Mouse (Mus musculus) heart, postnatal 0 days (tissue): ENCODE measurements around the gene Prkg1. TPM values are rescaled to one million over a fixed set of nuclear protein-coding genes. Genes with fewer than 3 reads are reported as not detected.

Source experiments
- ATAC-seq: fragments of 200-750 bp; cut with Nextera tagmentation; 2 replicates; pipeline ENCODE4 v1.8.0; 2017; ENCODE audit warnings: low read depth, moderate number of reproducible peaks, moderate library complexity; ENCODE audit not compliant: insufficient read depth
- DNase-seq: peaks from one replicate; pipeline ENCODE4 v3.0.0-alpha.2; 2016; ENCODE audit warnings: low spot score
- H3K27ac ChIP-seq: fragments of 300-500 bp; sonication (generic); 2 replicates; pipeline ENCODE4 v1.5.1; 2014; ENCODE audit warnings: low read depth, mild to moderate bottlenecking
- H3K27me3 ChIP-seq: fragments of 300-500 bp; sonication (generic); 2 replicates; pipeline ENCODE4 v1.6.1; 2014; ENCODE audit warnings: low read length, mixed read lengths; ENCODE audit not compliant: control insufficient read depth, insufficient read depth
- H3K36me3 ChIP-seq: fragments of 300-500 bp; sonication (generic); replicated peaks from 2 replicates; pipeline ENCODE4 v1.6.1; 2014; ENCODE audit warnings: low read length, mixed read lengths; ENCODE audit not compliant: control insufficient read depth, insufficient read depth
- H3K4me1 ChIP-seq: fragments of 300-500 bp; sonication (generic); 2 replicates; pipeline ENCODE4 v1.6.1; 2014; ENCODE audit warnings: antibody characterized with exemption; ENCODE audit not compliant: control insufficient read depth, insufficient read depth
- H3K4me2 ChIP-seq: fragments of 300-500 bp; sonication (generic); 2 replicates; pipeline ENCODE4 v1.6.1; 2014; ENCODE audit warnings: low read depth, mild to moderate bottlenecking, low read length, moderate library complexity
- H3K4me3 ChIP-seq: fragments of 300-500 bp; sonication (generic); 2 replicates; pipeline ENCODE4 v1.5.1; 2014; ENCODE audit warnings: low read depth, low read length
- H3K9ac ChIP-seq: fragments of 300-500 bp; sonication (generic); replicated peaks from 2 replicates; pipeline ENCODE4 v1.6.1; 2014; ENCODE audit warnings: low read depth, low read length, mixed read lengths
- H3K9me3 ChIP-seq: fragments of 300-500 bp; sonication (generic); replicated peaks from 2 replicates; pipeline ENCODE4 v1.6.1; 2016; ENCODE audit warnings: low read length; ENCODE audit not compliant: control insufficient read depth
- CTCF ChIP-seq: IDR thresholded peaks from 2 replicates; pipeline ENCODE4 v1.5.1; 2016; ENCODE audit warnings: antibody characterized with exemption, control low read depth, low read depth
- EP300 ChIP-seq: IDR thresholded peaks from 2 replicates; pipeline ENCODE4 v1.6.1; 2016; ENCODE audit warnings: antibody characterized with exemption, low read depth
- WGBS: fragments of 180-500 bp; shearing (Covaris S2); extraction: QIAGEN DNeasy Blood & Tissue Kit; methylation state at CpG from one replicate; pipeline ENCODE4 v1.1.7; 2014; 5-methylcytosine and 5-hydroxymethylcytosine counted together
- polyA plus RNA-seq: library from polyadenylated mRNA; unstranded; fragments of >200 nt; fragmentation: Nextera tagmentation; extraction: Ambion mirVana; gene quantifications from 2 replicates; pipeline ENCODE4 v1.2.1, GENCODE M21; 2015
- total RNA-seq: library from RNA; depleted of rRNA; stranded (reverse); fragments of >200 nt; gene quantifications from 2 replicates; pipeline ENCODE4 v1.2.3, GENCODE M21; 2014; ENCODE audit warnings: low replicate concordance

Gene Prkg1
- total and polyA plus RNA-seq, 2 experiments from 2014 or later = 4.5 to 14.6 TPM

- 82% methylated on average over 7 of the region's 7 CpGs for WGBS
- Histone ChIP-seq H3K27ac (no peak overlapping the region), H3K4me3 (no peak overlapping the region), H3K4me1 (no peaks in the 10 kb centered on the region), H3K9me3 (no peaks in the 10 kb centered on the region), H3K36me3 (no peaks in the 10 kb centered on the region), H3K27me3 (no peaks in the 10 kb centered on the region), H3K4me2 (no peak overlapping the region), H3K9ac (no peak overlapping the region)
- DNase-seq (no peak), ATAC-seq (no peak)
- TF ChIP-seq CTCF = no peak
- no peak for TF ChIP-seq EP300
Observed at GRCm38 (mm10) chr19:31141905-31142304, 622.9 kb downstream of the Prkg1 start.

GRCm38 (mm10) chr19:31136316-31136715, 628.5 kb downstream of the Prkg1 start:
- H3K27me3 ChIP-seq = no peaks in the 10 kb centered on the region
- H3K4me1 ChIP-seq = no peaks in the 10 kb centered on the region
- H3K36me3 ChIP-seq = no peaks in the 10 kb centered on the region
- H3K27ac ChIP-seq = no peak overlapping the region
- H3K4me2 ChIP-seq = no peak overlapping the region
- no peak for TF ChIP-seq EP300
- no peak for TF ChIP-seq CTCF
- ATAC-seq = no peak
- no peaks in the 10 kb centered on the region for H3K9me3 ChIP-seq
- H3K9ac ChIP-seq = no peak overlapping the region
- 25% methylated on average over 2 of the region's 2 CpGs for WGBS
- H3K4me3 ChIP-seq = no peak overlapping the region
- no peak for DNase-seq

- Histone ChIP-seq H3K27ac (no peak overlapping the region), H3K4me3 (no peak overlapping the region), H3K4me1 (no peaks in the 10 kb centered on the region), H3K4me2 (no peak overlapping the region), H3K27me3 (no peaks in the 10 kb centered on the region), H3K9ac (no peak overlapping the region), H3K9me3 (no peaks in the 10 kb centered on the region), H3K36me3 (no peaks in the 10 kb centered on the region)
- WGBS = 78% methylated on average over 8 of the region's 8 CpGs
- no peak for TF ChIP-seq CTCF
- no peak for TF ChIP-seq EP300
- DNase-seq = no peak
- no peak for ATAC-seq
Observed at GRCm38 (mm10) chr19:31132614-31133013, 632.2 kb downstream of the Prkg1 start.

DNA sequence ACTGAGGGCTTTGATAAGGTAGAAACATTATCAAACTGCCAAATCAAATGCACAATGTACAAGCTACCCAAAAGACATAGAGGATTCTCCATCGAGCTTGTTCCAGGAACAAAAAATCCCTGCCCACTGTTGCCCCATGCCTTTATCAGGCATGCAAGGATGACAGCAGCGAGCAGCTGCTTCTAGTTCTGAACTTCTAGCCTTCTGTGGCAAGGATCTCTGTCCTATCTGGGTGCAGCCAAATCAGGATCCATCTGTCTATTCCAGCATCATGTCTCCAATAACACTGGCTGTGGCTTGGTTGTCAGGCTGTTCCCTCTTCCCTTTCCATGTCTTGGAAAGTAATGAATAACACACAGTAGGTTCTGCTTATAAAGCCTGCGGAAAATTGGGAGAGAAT, 640.2 kb downstream of the Prkg1 start:
- Histone ChIP-seq H3K4me3 (no peak overlapping the region), H3K9ac (no peak overlapping the region), H3K27me3 (no peaks in the 10 kb centered on the region), H3K4me2 (no peak overlapping the region), H3K27ac (no peak overlapping the region), H3K36me3 (no peaks in the 10 kb centered on the region), H3K4me1 (no peaks in the 10 kb centered on the region), H3K9me3 (no peaks in the 10 kb centered on the region)
- no peak for ATAC-seq
- WGBS = 80% methylated on average over 3 of the region's 3 CpGs
- TF ChIP-seq EP300 = no peak
- TF ChIP-seq CTCF = no peak
- no peak for DNase-seq

DNA sequence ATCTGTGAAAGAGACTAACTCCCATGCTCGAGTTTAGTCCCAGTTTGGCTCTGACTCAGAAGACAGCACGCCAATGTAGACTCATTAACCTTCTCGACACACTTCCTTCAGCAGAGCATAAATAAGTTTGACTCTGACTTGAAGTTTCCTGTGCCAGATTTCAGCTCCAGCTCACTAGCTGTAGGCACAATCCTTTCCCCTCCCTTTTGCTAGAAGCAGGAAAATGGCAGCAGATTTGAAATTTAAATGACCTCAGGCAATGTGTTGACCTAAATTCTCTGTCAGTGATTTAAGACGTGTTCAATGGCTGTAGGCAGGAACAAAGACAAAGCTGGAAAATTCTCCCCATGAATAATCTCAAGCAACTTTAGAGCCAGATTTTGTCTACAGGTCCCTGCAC, 650.1 kb downstream of the Prkg1 start:
- Histone ChIP-seq H3K27me3 (no peaks in the 10 kb centered on the region), H3K27ac (no peak overlapping the region), H3K9me3 (no peaks in the 10 kb centered on the region), H3K36me3 (no peaks in the 10 kb centered on the region), H3K9ac (no peak overlapping the region), H3K4me1 (no peaks in the 10 kb centered on the region), H3K4me3 (no peak overlapping the region), H3K4me2 (no peak overlapping the region)
- 49% methylated on average over 4 of the region's 4 CpGs for WGBS
- DNase-seq (no peak), ATAC-seq (no peak)
- TF ChIP-seq CTCF (no peak), EP300 (no peak)

GRCm38 (mm10) chr19:31106835-31107554, 657.8 kb downstream of the Prkg1 start:
- DNase-seq (no peak), ATAC-seq (no peak)
- H3K4me1 ChIP-seq = no peaks in the 10 kb centered on the region
- H3K4me2 ChIP-seq = no peak overlapping the region
- no peaks in the 10 kb centered on the region for H3K36me3 ChIP-seq
- no peak for TF ChIP-seq EP300
- TF ChIP-seq CTCF = no peak
- 30% methylated on average over 9 of the region's 9 CpGs for WGBS
- no peak overlapping the region for H3K4me3 ChIP-seq
- no peak overlapping the region for H3K9ac ChIP-seq
- H3K27ac ChIP-seq = no peak overlapping the region
- no peaks in the 10 kb centered on the region for H3K9me3 ChIP-seq
- H3K27me3 ChIP-seq = no peaks in the 10 kb centered on the region
